Mouse (Mus musculus) intestine, embryonic 14.5 days (tissue): ENCODE measurements around the gene Cct5. TPM values are rescaled to one million over a fixed set of nuclear protein-coding genes. Genes with fewer than 3 reads are reported as not detected.

Experiments
- ATAC-seq: fragments of 200-750 bp; cut with Nextera tagmentation; replicated peaks from 2 replicates; pipeline ENCODE4 v1.8.0; 2017; ENCODE audit warnings: low read depth, moderate number of reproducible peaks, moderate TSS enrichment, moderate library complexity; ENCODE audit not compliant: low FRiP score, low TSS enrichment
- DNase-seq: peaks from one replicate; pipeline ENCODE4 v3.0.0-alpha.2; 2018; ENCODE audit warnings: low spot score
- H3K27ac ChIP-seq: fragments of 300-500 bp; sonication (generic); 2 replicates; pipeline ENCODE4 v1.5.1; 2014; ENCODE audit warnings: low read depth, mild to moderate bottlenecking, control low read depth
- H3K27me3 ChIP-seq: fragments of 300-500 bp; sonication (generic); replicated peaks from 2 replicates; pipeline ENCODE4 v1.6.1; 2014; ENCODE audit warnings: low read length, control low read depth; ENCODE audit not compliant: control insufficient read depth, insufficient read depth
- H3K36me3 ChIP-seq: fragments of 300-500 bp; sonication (generic); 2 replicates; pipeline ENCODE4 v1.6.1; 2014; ENCODE audit warnings: low read length, control low read depth; ENCODE audit not compliant: control insufficient read depth, insufficient read depth
- H3K4me1 ChIP-seq: fragments of 300-500 bp; sonication (generic); replicated peaks from 2 replicates; pipeline ENCODE4 v1.6.1; 2014; ENCODE audit warnings: low read length, control low read depth, mixed read lengths; ENCODE audit not compliant: control insufficient read depth, insufficient read depth
- H3K4me2 ChIP-seq: fragments of 300-500 bp; sonication (generic); 2 replicates; pipeline ENCODE4 v1.6.1; 2014; ENCODE audit warnings: low read length
- H3K4me3 ChIP-seq: fragments of 300-500 bp; sonication (generic); 2 replicates; pipeline ENCODE4 v1.5.1; 2014; ENCODE audit warnings: low read depth, low read length, control low read depth, mixed read lengths
- H3K9ac ChIP-seq: fragments of 300-500 bp; sonication (generic); 2 replicates; pipeline ENCODE4 v1.6.1; 2014; ENCODE audit warnings: mild to moderate bottlenecking, low read length
- H3K9me3 ChIP-seq: fragments of 300-500 bp; sonication (generic); 2 replicates; pipeline ENCODE4 v1.6.1; 2016; ENCODE audit warnings: low read length, control low read depth; ENCODE audit not compliant: control insufficient read depth
- WGBS: fragments of 180-500 bp; shearing (Covaris S2); extraction: QIAGEN DNeasy Blood & Tissue Kit; methylation state at CpG from one replicate; pipeline ENCODE4 v1.1.7; 2014; 5-methylcytosine and 5-hydroxymethylcytosine counted together
- polyA plus RNA-seq: library from polyadenylated mRNA; unstranded; fragments of >200 nt; fragmentation: Nextera tagmentation; extraction: Ambion mirVana; gene quantifications from 2 replicates; pipeline ENCODE4 v1.2.1, GENCODE M21; 2014

Gene Cct5
- polyA plus RNA-seq, 1 experiment from 2014 or later: 599 TPM

DNA sequence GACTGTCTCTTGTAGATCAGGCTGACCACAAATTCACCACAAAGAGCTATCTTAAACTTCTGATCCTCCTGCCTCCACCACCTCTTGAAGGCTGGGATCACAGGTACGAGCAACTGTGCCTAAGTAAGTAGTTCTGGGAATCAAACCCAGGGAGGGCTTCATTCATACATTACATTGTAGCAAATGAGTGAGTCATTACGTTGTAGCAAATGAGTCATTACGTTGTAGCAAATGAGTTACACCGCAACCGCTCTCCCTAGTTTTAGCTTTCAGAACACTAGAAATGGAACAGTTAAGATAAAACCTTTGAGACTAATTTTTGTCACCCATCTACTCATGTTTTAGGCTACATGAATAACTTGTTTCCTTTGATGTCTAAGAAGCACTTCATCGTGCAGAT is 55.3 kb downstream of the Cct5 start:
- Histone ChIP-seq H3K4me2 (no peak overlapping the region), H3K27ac (no peak overlapping the region), H3K4me1 (peaks cover 14% of the 10 kb centered on the region), H3K9ac (no peak overlapping the region), H3K27me3 (no peaks in the 10 kb centered on the region), H3K9me3 (no peaks in the 10 kb centered on the region), H3K4me3 (no peak overlapping the region), H3K36me3 (no peaks in the 10 kb centered on the region)
- no peak for DNase-seq
- ATAC-seq: no peak
- 89% methylated on average over 6 of the region's 6 CpGs for WGBS

DNA sequence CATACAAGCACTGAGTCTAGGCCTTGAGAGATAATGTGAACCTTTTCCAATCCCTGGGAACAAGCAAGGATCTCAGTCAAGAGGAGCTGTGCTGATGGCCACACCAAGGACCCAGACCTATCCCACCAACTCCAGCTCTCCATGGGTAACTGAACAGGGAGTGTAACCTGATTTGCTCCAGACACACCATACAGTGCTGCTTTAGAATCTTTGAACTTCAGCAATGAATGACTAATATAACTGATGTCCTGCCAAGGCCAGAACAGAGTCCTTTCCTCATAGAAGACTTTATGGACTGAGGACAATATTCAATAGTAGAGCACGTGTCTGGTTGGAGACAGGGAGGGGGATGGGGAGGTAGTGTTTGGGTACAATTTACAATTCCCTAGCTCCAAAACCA is 56.5 kb downstream of the Cct5 start:
- no peaks in the 10 kb centered on the region for H3K9me3 ChIP-seq
- H3K4me3 ChIP-seq: no peak overlapping the region
- 57% methylated on average over 1 of the region's 1 CpGs for WGBS
- H3K36me3 ChIP-seq: no peaks in the 10 kb centered on the region
- H3K4me1 ChIP-seq: peaks cover 14% of the 10 kb centered on the region
- ATAC-seq (no peak), DNase-seq (no peak)
- no peak overlapping the region for H3K27ac ChIP-seq
- no peak overlapping the region for H3K4me2 ChIP-seq
- H3K9ac ChIP-seq: no peak overlapping the region
- H3K27me3 ChIP-seq: no peaks in the 10 kb centered on the region

DNA sequence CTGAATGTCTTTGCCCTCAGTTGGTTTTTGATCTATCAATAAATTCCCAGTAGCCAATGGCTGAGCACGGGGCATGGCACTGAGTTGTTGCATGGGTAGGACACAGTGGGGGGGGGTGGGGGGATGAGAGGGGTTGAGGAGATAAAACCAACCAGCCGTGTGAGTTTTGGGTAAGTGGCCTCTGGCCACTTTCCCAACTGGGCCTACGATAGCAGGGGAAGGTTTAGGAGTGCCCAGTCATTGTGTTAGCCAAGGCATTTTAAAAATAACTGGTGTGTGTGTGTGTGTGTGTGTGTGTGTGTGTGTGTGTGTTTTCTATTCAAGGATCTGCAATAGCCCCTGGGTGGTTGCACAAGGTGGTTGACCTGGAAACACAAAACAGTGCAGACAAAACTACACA is 58.4 kb downstream of the Cct5 start:
- Histone ChIP-seq H3K4me3 (no peak overlapping the region), H3K36me3 (no peaks in the 10 kb centered on the region), H3K4me1 (peaks cover 16% of the 10 kb centered on the region), H3K9me3 (no peaks in the 10 kb centered on the region), H3K4me2 (no peak overlapping the region), H3K9ac (no peak overlapping the region), H3K27me3 (no peaks in the 10 kb centered on the region), H3K27ac (no peak overlapping the region)
- DNase-seq: no peak
- no peak for ATAC-seq
- WGBS: 25% methylated on average over 3 of the region's 3 CpGs

DNA sequence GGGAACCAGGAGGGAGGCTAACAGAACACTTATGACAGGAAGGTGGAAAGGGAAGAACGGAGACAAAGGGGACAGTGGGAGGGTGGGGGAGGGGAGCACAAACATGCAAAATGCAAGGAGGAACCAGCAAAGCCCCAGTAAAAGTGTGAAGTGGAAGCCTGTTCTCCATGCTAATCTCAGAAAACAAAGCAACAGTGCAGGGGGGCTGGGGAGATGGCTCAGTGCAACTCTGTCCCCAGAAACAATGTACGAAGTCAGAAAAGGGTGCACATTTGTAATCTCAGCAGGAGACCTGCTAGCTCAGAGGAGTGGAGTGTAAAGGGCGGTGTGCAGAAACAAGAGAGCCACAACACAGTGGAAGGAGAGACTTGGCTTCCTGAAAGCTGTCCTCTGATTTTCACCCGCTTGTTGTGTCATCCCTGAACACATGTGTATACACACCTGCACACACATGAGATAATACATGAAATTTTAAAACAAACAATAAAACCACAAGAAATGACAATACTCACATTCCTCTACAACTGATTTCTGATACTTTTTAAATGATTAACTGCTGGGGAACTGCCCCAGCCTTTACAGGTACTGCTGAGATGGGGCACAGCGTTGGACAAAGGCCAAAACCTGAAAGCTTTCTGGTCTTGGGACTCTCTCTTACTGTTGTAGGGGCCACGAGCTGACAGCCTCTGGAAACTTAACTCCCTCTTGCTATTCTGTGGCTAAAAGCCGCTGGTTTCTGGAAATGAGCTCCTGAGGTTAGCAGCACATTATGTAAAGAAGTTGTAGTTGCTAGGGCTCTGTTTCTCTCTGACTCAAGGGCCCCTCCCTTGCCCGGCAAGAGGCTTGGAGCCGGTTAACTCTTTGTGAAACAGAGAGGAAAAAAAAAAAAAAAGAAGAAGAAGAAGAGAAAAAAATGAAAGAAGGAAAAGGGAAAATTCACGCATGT is 59.3 kb downstream of the Cct5 start:
- H3K27ac ChIP-seq: peak overlapping the region; percentile 43; the same call in 1 of the 2 replicates
- no peaks in the 10 kb centered on the region for H3K36me3 ChIP-seq

More for the DNA sequence above, 59.3 kb downstream of the Cct5 start:
- H3K9me3 ChIP-seq: no peaks in the 10 kb centered on the region
- no peak overlapping the region; the same call in 1 of the 2 replicates for H3K4me2 ChIP-seq
- H3K9ac ChIP-seq: no peak overlapping the region
- H3K4me1 ChIP-seq: peaks cover 16% of the 10 kb centered on the region
- ATAC-seq (peak; percentile 28; the same call in 1 of the 2 replicates), DNase-seq (no peak)
- WGBS: 14% methylated on average over 10 of the region's 10 CpGs
- H3K27me3 ChIP-seq: no peaks in the 10 kb centered on the region
- no peak overlapping the region for H3K4me3 ChIP-seq

Other genes starting within 250 kb of the Cct5 start
- gene Ankrd33b, start 234.1 kb downstream of the Cct5 start, polyA plus RNA-seq: 0.41 and 0.47 TPM in 2 replicates
- gene Ropn1l, start 148.1 kb downstream of the Cct5 start, polyA plus RNA-seq: 1.5 and 1.8 TPM in 2 replicates
- 36.2 and 39.6 TPM in 2 replicates for gene March6, start 70.8 kb downstream of the Cct5 start, polyA plus RNA-seq
- gene Cmbl, start 36.4 kb downstream of the Cct5 start, polyA plus RNA-seq: 10.0 and 12.0 TPM in 2 replicates
- 13.1 and 16.5 TPM in 2 replicates for gene Fam173b, start within 50 bp of the Cct5 start, polyA plus RNA-seq